Mouse (Mus musculus): ENCODE measurements around the gene Olig1. TPM values are rescaled to one million over a fixed set of nuclear protein-coding genes. Genes with fewer than 3 reads are reported as not detected.

Olig1 gene
- not detected in 2 replicates for polyA plus RNA-seq (2012; ENCODE audit: insufficient read depth, low replicate concordance)

DNA sequence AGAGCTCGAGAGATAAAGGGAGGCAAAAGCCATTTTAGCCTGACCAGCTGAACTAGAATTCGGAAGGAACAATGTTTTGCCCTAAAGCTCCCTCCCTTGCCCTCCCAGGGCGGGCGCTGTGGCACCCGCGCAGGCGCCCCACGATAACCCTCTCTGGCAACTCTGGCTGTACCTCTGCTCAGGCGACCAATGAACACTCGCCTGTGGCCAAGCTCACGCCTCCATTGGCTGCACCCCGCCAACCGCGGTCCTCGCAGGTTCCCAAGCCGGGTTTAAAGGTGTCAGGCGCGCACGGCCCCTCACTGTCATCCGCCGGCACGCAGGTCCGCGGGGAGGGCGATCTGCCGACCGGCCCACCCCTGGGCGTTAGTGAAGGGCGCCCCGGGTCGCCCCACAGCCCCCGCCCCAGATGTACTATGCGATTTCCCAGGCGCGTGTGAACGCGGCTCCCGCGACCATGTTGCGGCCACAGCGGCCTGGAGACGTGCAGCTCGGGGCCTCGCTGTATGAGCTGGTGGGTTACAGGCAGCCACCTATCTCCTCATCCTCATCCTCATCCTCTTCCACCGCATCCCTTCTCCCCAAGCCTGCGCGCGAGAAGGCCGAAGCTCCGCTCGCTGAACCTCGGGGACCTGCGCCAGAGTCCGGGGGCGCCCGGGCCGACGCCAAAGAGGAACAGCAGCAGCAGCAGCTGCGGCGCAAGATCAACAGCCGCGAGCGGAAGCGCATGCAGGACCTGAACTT lies at the start of gene Olig1:
Olig1 (plus strand) TSS at position 305 of the 744 bp plus-strand sequence.
- peaks cover 11% of the 10 kb centered on the region; the same call in 1 of the 2 replicates for H3K4me1 ChIP-seq
- no peaks in the 10 kb centered on the region for H3K36me3 ChIP-seq (replicated peaks; ENCODE audit: low read length)
- no peak for TF ChIP-seq GATA1 (IDR thresholded peaks at IDR 0.05; ENCODE audit: borderline replicate concordance, low read length)
- no peak for TF ChIP-seq FLI1 (IDR thresholded peaks at IDR 0.05; ENCODE audit: low read length)
- peaks cover 89% of the 10 kb centered on the region for H3K27me3 ChIP-seq (replicated peaks)
- H3K9me3 ChIP-seq: no peaks in the 10 kb centered on the region
- peak within 1 kb of the TSS; percentile 51 for H3K4me3 ChIP-seq (replicated peaks)

DNA sequence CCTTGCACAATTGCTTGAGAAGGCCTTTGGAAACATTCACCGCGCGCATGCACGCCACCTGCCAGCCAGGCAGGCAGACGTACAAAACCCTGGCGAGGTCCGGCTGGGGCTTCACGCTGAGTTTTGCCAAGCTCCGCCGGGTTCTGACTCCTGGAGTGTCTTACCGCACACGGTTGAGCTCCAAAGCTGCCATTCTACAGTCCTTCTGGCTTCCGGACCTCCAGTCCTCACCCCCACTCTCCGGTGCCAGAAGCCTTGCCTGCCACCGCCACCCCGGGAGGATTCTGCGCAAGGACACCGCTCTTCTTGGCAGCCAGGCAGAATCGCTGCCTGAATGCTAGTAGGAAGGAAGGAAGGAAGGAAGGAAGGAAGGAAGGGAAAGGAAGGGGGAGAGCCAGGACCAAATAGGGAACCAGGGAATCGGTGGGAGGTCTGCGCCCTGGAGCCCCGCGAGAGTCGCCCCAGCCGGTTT lies 47.4 kb upstream of the Olig1 start:
- peaks cover 54% of the 10 kb centered on the region for H3K9me3 ChIP-seq
- TF ChIP-seq GATA1 (IDR thresholded peaks at IDR 0.05; ENCODE audit: borderline replicate concordance, low read length): no peak
- TF ChIP-seq FLI1 (IDR thresholded peaks at IDR 0.05; ENCODE audit: low read length): no peak
- no peaks in the 10 kb centered on the region for H3K36me3 ChIP-seq (replicated peaks; ENCODE audit: low read length)
- peaks cover 100% of the 10 kb centered on the region for H3K27me3 ChIP-seq (replicated peaks)
- no peak overlapping the region for H3K4me3 ChIP-seq (replicated peaks)
- peaks cover 46% of the 10 kb centered on the region for H3K4me1 ChIP-seq

DNA sequence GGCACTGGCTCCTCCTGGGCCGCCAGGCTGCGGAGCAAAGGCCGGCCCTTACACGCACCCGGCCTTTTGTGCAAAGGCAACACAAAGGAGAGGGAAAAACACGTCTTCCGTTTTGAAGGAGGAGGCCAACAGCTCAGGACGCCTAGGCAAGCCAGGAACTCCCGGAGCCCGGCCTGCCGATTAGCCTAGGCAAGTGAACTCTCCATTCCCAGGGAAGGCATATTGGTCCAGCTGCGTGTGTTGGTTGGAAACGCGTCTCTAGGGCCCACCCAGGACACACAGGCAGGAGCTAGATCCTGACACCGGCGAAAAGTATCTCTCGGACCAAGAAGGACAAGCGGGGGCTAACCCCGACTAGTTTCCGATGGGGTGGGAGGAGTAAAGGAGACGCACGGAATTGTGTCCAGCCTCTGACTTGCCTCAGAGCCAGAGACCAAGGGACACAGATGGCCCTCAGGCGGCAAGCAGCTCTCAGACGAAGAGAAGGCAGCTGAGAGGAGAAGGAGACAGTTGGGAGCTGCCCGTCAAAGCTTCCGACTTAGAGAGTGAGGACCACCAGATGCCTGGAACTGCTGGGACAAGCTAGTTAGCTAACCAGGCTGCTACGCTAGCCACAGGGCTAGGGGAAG lies 46.8 kb upstream of the Olig1 start:
- no peaks in the 10 kb centered on the region for H3K36me3 ChIP-seq (replicated peaks; ENCODE audit: low read length)
- TF ChIP-seq GATA1 (IDR thresholded peaks at IDR 0.05; ENCODE audit: borderline replicate concordance, low read length) (no peak), FLI1 (IDR thresholded peaks at IDR 0.05; ENCODE audit: low read length) (no peak)
- H3K27me3 ChIP-seq (replicated peaks): peaks cover 100% of the 10 kb centered on the region
- peaks cover 48% of the 10 kb centered on the region for H3K4me1 ChIP-seq
- no peak overlapping the region for H3K4me3 ChIP-seq (replicated peaks)
- H3K9me3 ChIP-seq: peaks cover 50% of the 10 kb centered on the region

DNA sequence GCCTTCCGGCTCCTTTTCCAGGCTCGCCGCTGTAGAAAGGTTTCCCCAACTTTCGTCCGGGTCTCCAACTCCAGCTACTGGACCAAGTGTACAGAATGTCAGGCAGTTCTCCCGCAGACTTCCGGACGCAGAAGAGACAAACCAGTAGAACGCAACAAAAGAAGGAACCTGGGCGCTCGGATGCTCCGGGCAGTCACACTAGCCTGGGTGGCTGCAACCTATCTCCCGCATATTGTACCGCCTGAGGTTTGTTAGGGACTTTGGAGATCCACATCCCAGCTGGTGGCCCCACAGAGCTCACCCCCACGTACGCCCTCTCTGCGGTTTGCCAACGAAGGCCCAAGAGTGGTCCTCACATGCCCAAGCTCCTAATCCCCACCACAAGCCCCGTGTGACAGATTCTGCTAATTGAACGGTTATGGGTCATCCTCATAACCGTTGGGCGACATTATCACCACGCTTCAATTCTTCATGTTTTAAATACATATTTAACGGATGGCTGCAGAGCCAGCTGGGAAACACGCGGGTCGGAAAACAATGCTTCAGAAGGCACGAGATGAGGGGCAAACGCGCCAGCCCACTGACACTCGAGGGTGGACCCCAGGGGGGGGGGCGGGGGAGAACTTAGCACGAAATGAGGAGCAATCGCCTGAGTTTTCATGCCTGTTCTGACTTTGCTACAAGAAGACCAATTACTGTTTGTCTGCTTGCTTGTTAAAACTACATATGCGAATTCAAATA lies 46.1 kb upstream of the Olig1 start:
- peaks cover 100% of the 10 kb centered on the region for H3K27me3 ChIP-seq (replicated peaks)
- TF ChIP-seq FLI1 (IDR thresholded peaks at IDR 0.05; ENCODE audit: low read length) (no peak), GATA1 (IDR thresholded peaks at IDR 0.05; ENCODE audit: borderline replicate concordance, low read length) (no peak)
- H3K36me3 ChIP-seq (replicated peaks; ENCODE audit: low read length): no peaks in the 10 kb centered on the region
- H3K4me1 ChIP-seq: peaks cover 52% of the 10 kb centered on the region
- H3K9me3 ChIP-seq: peaks cover 42% of the 10 kb centered on the region
- H3K4me3 ChIP-seq (replicated peaks): no peak overlapping the region

DNA sequence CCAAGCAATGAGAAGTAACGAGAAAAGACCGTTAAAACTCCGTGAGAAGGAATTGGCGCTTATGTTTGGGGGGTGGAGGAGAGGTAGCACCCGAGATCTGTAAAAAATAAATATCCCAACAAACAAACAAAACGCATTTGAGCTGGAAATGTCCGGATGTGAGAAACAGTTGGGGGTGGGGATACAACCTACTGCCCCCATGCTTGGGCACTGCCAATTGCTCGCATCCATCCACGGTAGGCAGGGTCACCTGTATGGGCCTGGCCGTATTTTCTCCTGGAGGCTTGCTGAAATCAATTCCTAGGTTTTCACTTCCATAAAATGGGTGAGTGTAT lies 45.5 kb upstream of the Olig1 start:
- Histone ChIP-seq H3K4me1 (peaks cover 52% of the 10 kb centered on the region), H3K27me3 (replicated peaks) (peaks cover 100% of the 10 kb centered on the region), H3K9me3 (peaks cover 37% of the 10 kb centered on the region), H3K4me3 (replicated peaks) (no peak overlapping the region), H3K36me3 (replicated peaks; ENCODE audit: low read length) (no peaks in the 10 kb centered on the region)
- TF ChIP-seq FLI1 (IDR thresholded peaks at IDR 0.05; ENCODE audit: low read length): no peak
- no peak for TF ChIP-seq GATA1 (IDR thresholded peaks at IDR 0.05; ENCODE audit: borderline replicate concordance, low read length)

DNA sequence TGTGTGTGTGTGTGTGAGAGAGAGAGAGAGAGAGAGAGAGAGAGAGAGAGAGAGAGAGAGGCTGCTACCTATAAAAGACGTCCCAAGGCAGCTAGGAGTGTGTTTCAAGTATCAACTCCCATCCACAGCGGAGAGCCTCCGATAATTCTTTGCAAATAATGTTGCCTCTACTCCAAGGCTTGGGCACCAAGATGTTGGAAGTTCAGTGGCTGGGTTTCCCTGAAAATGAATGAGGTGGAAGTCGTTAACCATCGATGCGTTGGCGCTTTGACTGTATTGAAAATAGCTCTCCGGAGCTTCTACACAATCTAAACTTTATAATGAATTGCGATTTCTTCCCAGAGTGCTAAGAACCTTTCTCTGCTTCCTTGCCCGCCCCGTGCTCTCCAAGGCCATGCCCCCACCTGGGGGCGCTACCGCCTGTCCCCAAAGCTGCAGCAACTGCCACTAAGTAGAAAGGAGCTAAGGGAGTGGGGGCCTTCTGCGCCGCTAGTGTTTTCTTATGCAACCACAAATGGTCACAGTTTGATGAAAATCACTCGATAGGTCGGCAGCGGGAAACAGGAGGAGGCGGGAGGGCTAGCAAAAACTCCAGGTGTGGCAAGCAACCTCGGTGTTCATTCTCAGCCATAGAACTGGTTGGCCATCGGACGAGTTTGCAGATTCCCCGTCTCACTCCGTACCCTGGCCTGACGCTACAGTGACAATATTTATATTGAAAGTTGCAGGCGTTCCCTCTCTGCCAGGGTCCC lies 44.9 kb upstream of the Olig1 start:
- Histone ChIP-seq H3K4me1 (peaks cover 52% of the 10 kb centered on the region), H3K9me3 (peaks cover 31% of the 10 kb centered on the region), H3K36me3 (replicated peaks; ENCODE audit: low read length) (no peaks in the 10 kb centered on the region), H3K27me3 (replicated peaks) (peaks cover 100% of the 10 kb centered on the region), H3K4me3 (replicated peaks) (peak overlapping the region; percentile 42)
- TF ChIP-seq GATA1 (IDR thresholded peaks at IDR 0.05; ENCODE audit: borderline replicate concordance, low read length): no peak

DNA sequence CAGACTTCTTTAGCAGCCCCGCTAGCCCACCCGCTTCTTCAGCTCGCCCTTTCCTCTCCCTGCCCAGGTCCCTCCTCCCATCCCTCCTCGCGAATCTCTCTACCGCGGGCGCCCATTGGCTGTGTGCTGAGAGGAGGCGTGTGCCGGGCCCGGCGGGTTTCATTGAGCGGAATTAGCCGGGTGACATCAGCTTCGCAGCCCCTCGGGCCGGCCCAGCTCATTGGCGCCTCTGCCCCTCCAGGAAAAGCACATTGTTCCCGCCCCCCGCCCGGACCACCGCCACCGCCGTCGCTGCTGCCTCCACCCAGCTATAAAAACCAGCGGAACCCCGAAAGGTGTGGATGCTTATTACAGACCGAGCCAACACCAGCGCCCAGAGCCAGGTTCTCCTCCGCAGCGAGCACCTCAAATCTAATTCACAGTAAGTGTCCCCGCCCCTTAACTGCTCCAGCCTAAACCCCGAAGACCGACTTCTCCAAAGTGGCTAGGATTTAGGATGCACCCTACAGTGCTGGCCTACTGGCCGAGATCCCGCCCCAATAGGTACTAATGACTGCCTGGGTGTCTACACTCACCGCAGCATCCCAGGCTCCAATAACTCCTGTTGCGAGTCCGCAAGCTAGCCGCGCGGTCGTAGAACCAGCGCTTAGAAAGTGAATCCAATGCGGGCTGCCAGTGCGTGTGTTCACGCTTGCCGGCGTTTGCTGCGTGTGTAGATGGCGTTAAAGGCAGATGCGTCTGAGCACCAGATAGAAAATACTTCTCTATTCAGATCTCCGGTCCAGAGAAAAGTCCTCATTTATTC lies 44.1 kb upstream of the Olig1 start, which contains the start of gene Olig2:
Olig2 (plus strand) TSS at position 225 of the 805 bp plus-strand sequence.
- Histone ChIP-seq H3K27me3 (replicated peaks) (peaks cover 100% of the 10 kb centered on the region), H3K9me3 (peaks cover 29% of the 10 kb centered on the region), H3K4me3 (replicated peaks) (peak within 1 kb of the TSS; percentile 42), H3K36me3 (replicated peaks; ENCODE audit: low read length) (no peaks in the 10 kb centered on the region), H3K4me1 (peaks cover 49% of the 10 kb centered on the region)
- TF ChIP-seq FLI1 (IDR thresholded peaks at IDR 0.05; ENCODE audit: low read length): no peak
- TF ChIP-seq GATA1 (IDR thresholded peaks at IDR 0.05; ENCODE audit: borderline replicate concordance, low read length): no peak

DNA sequence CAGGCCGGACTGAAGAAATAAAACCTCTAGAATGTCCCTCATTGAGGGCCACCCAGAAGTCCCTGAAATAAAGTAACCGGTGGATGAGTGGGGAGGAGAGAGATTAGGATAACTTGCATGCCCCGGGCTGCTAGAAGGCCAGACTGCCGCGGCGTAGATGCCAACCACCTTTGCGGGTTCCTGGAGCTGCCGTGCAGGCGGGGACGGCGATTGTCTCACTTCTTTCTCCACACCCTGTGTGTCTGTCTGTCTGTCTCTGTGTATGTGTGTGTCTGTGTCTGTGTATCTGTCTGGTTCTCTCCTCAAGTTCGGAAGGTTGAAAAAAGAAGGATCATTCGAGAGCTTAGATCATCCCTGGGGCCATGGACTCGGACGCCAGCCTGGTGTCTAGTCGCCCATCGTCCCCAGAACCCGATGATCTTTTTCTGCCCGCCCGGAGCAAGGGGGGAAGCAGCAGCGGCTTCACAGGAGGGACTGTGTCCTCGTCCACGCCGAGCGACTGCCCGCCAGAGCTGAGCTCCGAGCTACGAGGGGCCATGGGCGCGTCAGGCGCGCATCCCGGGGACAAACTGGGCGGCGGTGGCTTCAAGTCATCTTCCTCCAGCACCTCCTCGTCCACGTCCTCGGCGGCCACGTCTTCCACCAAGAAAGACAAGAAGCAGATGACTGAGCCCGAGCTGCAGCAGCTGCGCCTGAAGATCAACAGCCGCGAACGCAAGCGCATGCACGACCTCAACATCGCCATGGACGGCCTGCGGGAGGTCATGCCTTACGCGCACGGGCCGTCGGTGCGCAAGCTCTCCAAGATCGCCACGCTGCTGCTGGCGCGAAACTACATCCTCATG lies 43.3 kb upstream of the Olig1 start:
- peaks cover 43% of the 10 kb centered on the region for H3K4me1 ChIP-seq
- peaks cover 29% of the 10 kb centered on the region for H3K9me3 ChIP-seq
- peak overlapping the region; percentile 35 for H3K4me3 ChIP-seq (replicated peaks)
- TF ChIP-seq GATA1 (IDR thresholded peaks at IDR 0.05; ENCODE audit: borderline replicate concordance, low read length): no peak
- TF ChIP-seq FLI1 (IDR thresholded peaks at IDR 0.05; ENCODE audit: low read length): no peak
- H3K27me3 ChIP-seq (replicated peaks): peaks cover 100% of the 10 kb centered on the region
- no peaks in the 10 kb centered on the region for H3K36me3 ChIP-seq (replicated peaks; ENCODE audit: low read length)
